Mouse (Mus musculus) liver, embryonic 14 days (tissue): ENCODE measurements around the gene Slc39a3. TPM values are rescaled to one million over a fixed set of nuclear protein-coding genes. Genes with fewer than 3 reads are reported as not detected.

Source experiments
- polyA plus RNA-seq: library from polyadenylated mRNA; depleted of rRNA; stranded (reverse); fragments of >200 nt; gene quantifications from 2 replicates; pipeline ENCODE4 v1.2.3, GENCODE M21; 2012; rRNA removed

Slc39a3 gene
- polyA plus RNA-seq, result 3.4 and 3.8 TPM in 2 replicates

GRCm38 (mm10) chr10:81036988-81037580 is at the start of gene Slc39a3:
TSS of gene Slc39a3 (minus strand) at chr10:81037426.

GRCm38 (mm10) chr10:81069836-81070235 is 32.6 kb upstream of the Slc39a3 start, which contains the start of gene Thop1:
TSS of gene Thop1 (plus strand) at chr10:81070035.

GRCm38 (mm10) chr10:81059603-81060543 is 22.6 kb upstream of the Slc39a3 start, which contains the start of gene Sgta:
TSS of gene Sgta (minus strand) at chr10:81060181.

GRCm38 (mm10) chr10:81025639-81026275 is 11.5 kb downstream of the Slc39a3 start, which contains the start of gene Diras1:
TSS of gene Diras1 (minus strand) at chr10:81025662.

GRCm38 (mm10) chr10:81014393-81015384 is 22.5 kb downstream of the Slc39a3 start, which contains the start of gene Gng7:
TSS of gene Gng7 (minus strand) at chr10:81014945.

Other genes with a start within 250 kb of the Slc39a3 start
- 36.9 and 42.4 TPM in 2 replicates for gene Sf3a2, start 239.2 kb downstream of the Slc39a3 start, polyA plus RNA-seq
- 44.3 and 48.4 TPM in 2 replicates for gene Plekhj1, start 238.8 kb downstream of the Slc39a3 start, polyA plus RNA-seq
- 0.31 and 0.32 TPM in 2 replicates for gene Amh, start 232.2 kb downstream of the Slc39a3 start, polyA plus RNA-seq
- 0.03 and 0.50 TPM in 2 replicates for gene Jsrp1, start 223.9 kb downstream of the Slc39a3 start, polyA plus RNA-seq
- gene Oaz1, start 210.8 kb downstream of the Slc39a3 start, polyA plus RNA-seq, result 574 and 704 TPM in 2 replicates
- gene Lingo3, start 193.4 kb downstream of the Slc39a3 start, polyA plus RNA-seq, result not detected in 2 replicates
- 222 and 233 TPM in 2 replicates for gene Lsm7, start 182.2 kb downstream of the Slc39a3 start, polyA plus RNA-seq
- gene Sppl2b, start 182.2 kb downstream of the Slc39a3 start, polyA plus RNA-seq, result 58.7 and 66.2 TPM in 2 replicates
- gene Tmprss9, start 165.6 kb downstream of the Slc39a3 start, polyA plus RNA-seq, result 0.02 and 0.05 TPM in 2 replicates
- 99.7 and 111 TPM in 2 replicates for gene Timm13, start 136.5 kb downstream of the Slc39a3 start, polyA plus RNA-seq
- 11.5 and 11.8 TPM in 2 replicates for gene Lmnb2, start 119.2 kb downstream of the Slc39a3 start, polyA plus RNA-seq
- gene Gadd45b, start 107.4 kb downstream of the Slc39a3 start, polyA plus RNA-seq, result 2.1 and 2.2 TPM in 2 replicates
- 0.25 and 0.29 TPM in 2 replicates for gene Gng7, start 22.5 kb downstream of the Slc39a3 start, polyA plus RNA-seq
- gene Diras1, start 11.8 kb downstream of the Slc39a3 start, polyA plus RNA-seq, result 0.01 TPM in 1 of 2 replicates, not detected in the other
- 33.9 and 37.4 TPM in 2 replicates for gene Sgta, start 22.8 kb upstream of the Slc39a3 start, polyA plus RNA-seq
- gene Thop1, start 32.6 kb upstream of the Slc39a3 start, polyA plus RNA-seq, result 20.2 and 21.2 TPM in 2 replicates
- gene Creb3l3, start 61.4 kb upstream of the Slc39a3 start, polyA plus RNA-seq, result 10.0 and 12.8 TPM in 2 replicates
- 48.6 and 59.6 TPM in 2 replicates for gene Map2k2, start 68.5 kb upstream of the Slc39a3 start, polyA plus RNA-seq
- 13.8 and 16.4 TPM in 2 replicates for gene Zbtb7a, start 97.8 kb upstream of the Slc39a3 start, polyA plus RNA-seq
- 9.9 and 11.4 TPM in 2 replicates for gene Pias4, start 130.5 kb upstream of the Slc39a3 start, polyA plus RNA-seq
- gene Eef2, start 139.2 kb upstream of the Slc39a3 start, polyA plus RNA-seq, result 555 and 587 TPM in 2 replicates
- 15.3 and 17.6 TPM in 2 replicates for gene Dapk3, start 145.6 kb upstream of the Slc39a3 start, polyA plus RNA-seq
- not detected in 2 replicates for gene 4930442H23Rik, start 146.4 kb upstream of the Slc39a3 start, polyA plus RNA-seq
- gene Nmrk2, start 164.6 kb upstream of the Slc39a3 start, polyA plus RNA-seq, result not detected in 2 replicates
- gene Atcay, start 193.4 kb upstream of the Slc39a3 start, polyA plus RNA-seq, result under 0.01 and 0.02 TPM in 2 replicates
- gene Zfr2, start 195.7 kb upstream of the Slc39a3 start, polyA plus RNA-seq, result 0.55 and 0.80 TPM in 2 replicates
- gene Matk, start 215.5 kb upstream of the Slc39a3 start, polyA plus RNA-seq, result 0.77 and 0.83 TPM in 2 replicates
- gene Mrpl54, start 229.5 kb upstream of the Slc39a3 start, polyA plus RNA-seq, result 48.0 and 56.2 TPM in 2 replicates
- 13.7 and 14.8 TPM in 2 replicates for gene Apba3, start 229.5 kb upstream of the Slc39a3 start, polyA plus RNA-seq